Mouse (Mus musculus): ENCODE results near the gene Rps6ka4. TPM values are rescaled to one million over a fixed set of nuclear protein-coding genes. Genes with fewer than 3 reads are reported as not detected.

The Rps6ka4 gene
- polyA plus RNA-seq (2014; fragmentation: Illumina TruSeq; extraction: RNeasy Lipid Tissue Mini Kit (QIAGEN cat#74804); ENCODE audit: insufficient read depth, low read depth, low replicate concordance): 16.7 TPM

DNA sequence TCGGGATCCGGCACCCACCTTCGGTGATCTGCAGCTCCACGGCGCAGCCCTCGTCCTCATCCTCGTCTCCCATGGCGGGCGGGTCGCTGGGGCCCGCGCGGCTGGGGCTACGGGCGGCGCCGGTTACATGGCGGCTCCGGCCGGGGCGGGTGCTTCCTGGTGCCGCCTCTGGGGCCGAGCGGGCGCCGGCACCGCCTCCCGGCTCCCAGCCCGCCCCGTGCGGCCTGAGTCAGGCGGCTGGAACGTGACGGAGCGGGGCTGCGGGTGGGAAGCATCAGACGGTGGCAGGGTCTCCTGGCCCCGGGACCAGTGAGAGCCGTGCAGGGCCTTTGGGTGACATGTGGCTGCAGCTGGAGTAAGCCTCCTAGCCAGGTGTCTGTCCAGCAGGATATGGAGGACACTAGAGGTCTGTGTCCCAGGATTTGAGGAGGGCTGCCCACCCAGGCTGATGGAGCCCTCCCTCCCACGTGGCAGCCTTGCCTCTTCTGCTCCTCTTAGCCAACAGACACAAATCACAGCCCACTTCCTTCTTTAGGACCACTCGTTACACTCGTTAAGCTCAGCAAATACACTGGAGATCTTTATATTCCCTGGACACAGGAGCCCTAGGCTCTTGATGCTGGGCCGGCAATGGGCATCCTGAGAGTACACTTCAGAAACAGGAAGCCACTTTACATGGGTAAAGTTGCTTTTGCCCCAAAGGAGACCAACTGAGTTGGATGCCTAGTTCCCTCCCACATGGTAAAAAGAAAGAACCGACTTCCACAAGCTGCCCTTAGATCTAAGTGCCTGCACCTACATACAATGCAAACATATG is at the start of gene Rps6ka4:
Rps6ka4 (minus strand) TSS at position 162 of the 817 bp plus-strand sequence.

GRCm38 (mm10) chr19:6858031-6858430 is 17.6 kb upstream of the Rps6ka4 start, which contains the start of gene Ccdc88b:
Ccdc88b (minus strand) TSS chr19:6858211.

Other genes starting within 250 kb of the Rps6ka4 start
- gene Ccdc88b, start 17.6 kb upstream of the Rps6ka4 start, polyA plus RNA-seq (2014; fragmentation: Illumina TruSeq; extraction: RNeasy Lipid Tissue Mini Kit (QIAGEN cat#74804); ENCODE audit: insufficient read depth, low read depth, low replicate concordance): 4.5 TPM
- gene Trmt112, start 69.1 kb upstream of the Rps6ka4 start, polyA plus RNA-seq (2014; fragmentation: Illumina TruSeq; extraction: RNeasy Lipid Tissue Mini Kit (QIAGEN cat#74804); ENCODE audit: insufficient read depth, low read depth, low replicate concordance): 74.6 TPM
- 254 TPM for gene Prdx5, start 69.5 kb upstream of the Rps6ka4 start, polyA plus RNA-seq (2014; fragmentation: Illumina TruSeq; extraction: RNeasy Lipid Tissue Mini Kit (QIAGEN cat#74804); ENCODE audit: insufficient read depth, low read depth, low replicate concordance)
- gene Esrra, start 81.2 kb upstream of the Rps6ka4 start, polyA plus RNA-seq (2014; fragmentation: Illumina TruSeq; extraction: RNeasy Lipid Tissue Mini Kit (QIAGEN cat#74804); ENCODE audit: insufficient read depth, low read depth, low replicate concordance): 24.6 TPM
- gene Catsperz, start 84.7 kb upstream of the Rps6ka4 start, polyA plus RNA-seq (2014; fragmentation: Illumina TruSeq; extraction: RNeasy Lipid Tissue Mini Kit (QIAGEN cat#74804); ENCODE audit: insufficient read depth, low read depth, low replicate concordance): 0.68 TPM
- not detected for gene Kcnk4, start 93.9 kb upstream of the Rps6ka4 start, polyA plus RNA-seq (2014; fragmentation: Illumina TruSeq; extraction: RNeasy Lipid Tissue Mini Kit (QIAGEN cat#74804); ENCODE audit: insufficient read depth, low read depth, low replicate concordance)
- gene Bad, start 101.2 kb upstream of the Rps6ka4 start, polyA plus RNA-seq (2014; fragmentation: Illumina TruSeq; extraction: RNeasy Lipid Tissue Mini Kit (QIAGEN cat#74804); ENCODE audit: insufficient read depth, low read depth, low replicate concordance): 59.7 TPM
- 34.1 TPM for gene Gpr137, start 101.8 kb upstream of the Rps6ka4 start, polyA plus RNA-seq (2014; fragmentation: Illumina TruSeq; extraction: RNeasy Lipid Tissue Mini Kit (QIAGEN cat#74804); ENCODE audit: insufficient read depth, low read depth, low replicate concordance)
- 61.9 TPM for gene Ppp1r14b, start 134.3 kb upstream of the Rps6ka4 start, polyA plus RNA-seq (2014; fragmentation: Illumina TruSeq; extraction: RNeasy Lipid Tissue Mini Kit (QIAGEN cat#74804); ENCODE audit: insufficient read depth, low read depth, low replicate concordance)
- gene Plcb3, start 135.8 kb upstream of the Rps6ka4 start, polyA plus RNA-seq (2014; fragmentation: Illumina TruSeq; extraction: RNeasy Lipid Tissue Mini Kit (QIAGEN cat#74804); ENCODE audit: insufficient read depth, low read depth, low replicate concordance): 31.5 TPM
- 111 TPM for gene Fkbp2, start 139.9 kb upstream of the Rps6ka4 start, polyA plus RNA-seq (2014; fragmentation: Illumina TruSeq; extraction: RNeasy Lipid Tissue Mini Kit (QIAGEN cat#74804); ENCODE audit: insufficient read depth, low read depth, low replicate concordance)
- gene Vegfb, start 147.0 kb upstream of the Rps6ka4 start, polyA plus RNA-seq (2014; fragmentation: Illumina TruSeq; extraction: RNeasy Lipid Tissue Mini Kit (QIAGEN cat#74804); ENCODE audit: insufficient read depth, low read depth, low replicate concordance): 24.8 TPM
- gene Dnajc4, start 151.9 kb upstream of the Rps6ka4 start, polyA plus RNA-seq (2014; fragmentation: Illumina TruSeq; extraction: RNeasy Lipid Tissue Mini Kit (QIAGEN cat#74804); ENCODE audit: insufficient read depth, low read depth, low replicate concordance): 24.8 TPM
- 13.9 TPM for gene Nudt22, start 155.5 kb upstream of the Rps6ka4 start, polyA plus RNA-seq (2014; fragmentation: Illumina TruSeq; extraction: RNeasy Lipid Tissue Mini Kit (QIAGEN cat#74804); ENCODE audit: insufficient read depth, low read depth, low replicate concordance)
- 8.8 TPM for gene Trpt1, start 155.5 kb upstream of the Rps6ka4 start, polyA plus RNA-seq (2014; fragmentation: Illumina TruSeq; extraction: RNeasy Lipid Tissue Mini Kit (QIAGEN cat#74804); ENCODE audit: insufficient read depth, low read depth, low replicate concordance)
- 17.2 TPM for gene Fermt3, start 178.8 kb upstream of the Rps6ka4 start, polyA plus RNA-seq (2014; fragmentation: Illumina TruSeq; extraction: RNeasy Lipid Tissue Mini Kit (QIAGEN cat#74804); ENCODE audit: insufficient read depth, low read depth, low replicate concordance)
- gene Stip1, start 199.3 kb upstream of the Rps6ka4 start, polyA plus RNA-seq (2014; fragmentation: Illumina TruSeq; extraction: RNeasy Lipid Tissue Mini Kit (QIAGEN cat#74804); ENCODE audit: insufficient read depth, low read depth, low replicate concordance): 69.0 TPM
- gene Macrod1, start 216.2 kb upstream of the Rps6ka4 start, polyA plus RNA-seq (2014; fragmentation: Illumina TruSeq; extraction: RNeasy Lipid Tissue Mini Kit (QIAGEN cat#74804); ENCODE audit: insufficient read depth, low read depth, low replicate concordance): 22.1 TPM